Mouse (Mus musculus) gastrocnemius, postnatal 36 days (tissue): ENCODE data around the gene Ccl25. TPM values are rescaled to one million over a fixed set of nuclear protein-coding genes. Genes with fewer than 3 reads are reported as not detected.
"Not testable (repeated sequence)": the region's sequence is repeated elsewhere in the genome, so short reads cannot be mapped to it uniquely, and the experiment has no call there.

Experiments used
- DNase-seq, 2 experiments: peaks; one replicate each; pipeline ENCODE4 v3.0.0; 2022
- intact Hi-C: fragments of 180-260 bp; cut with DNase I; formaldehyde crosslinking; loops from one replicate; pipeline ENCODE4 v1.15.1; 2025
- total RNA-seq, 2 experiments: library from RNA; stranded (reverse); gene quantifications; 2 replicates each; pipeline ENCODE4 v1.2.3; 2021

The Ccl25 gene
- total RNA-seq, 2 experiments from 2014 or later: 16.0 to 16.6 TPM

DNA sequence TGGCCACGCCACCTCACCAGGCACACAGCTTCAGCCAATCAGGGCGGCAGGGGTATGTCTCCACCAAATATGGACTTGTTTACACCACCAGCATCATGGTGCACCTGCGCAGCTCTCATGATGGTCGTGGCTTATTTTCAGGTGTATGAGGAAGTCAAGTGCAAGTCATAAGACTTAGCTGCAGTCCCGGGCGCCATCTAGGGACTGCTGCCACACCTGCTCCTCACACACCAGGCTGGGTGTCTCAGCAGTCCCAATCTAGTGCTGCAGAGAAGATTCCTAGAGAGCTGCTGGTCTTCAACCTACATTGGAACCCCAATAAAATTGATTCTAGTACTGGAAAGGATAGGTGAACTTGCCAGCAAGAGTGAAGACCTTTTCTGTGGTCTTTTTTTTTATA is 83.4 kb downstream of the Ccl25 start:
- intact Hi-C loops, DNase-seq: not testable (repeated sequence)

Other genes starting within 250 kb of the Ccl25 start
- gene Cd209f, start 219.4 kb upstream of the Ccl25 start, total RNA-seq: under 1 TPM; 0.48 to 0.49 TPM
- under 1 TPM in 1 of 2 experiments, not detected in 1; 0.33 TPM for gene Cd209g, start 191.1 kb upstream of the Ccl25 start, total RNA-seq
- 10 to 100 TPM; 12.1 to 12.3 TPM for gene Evi5l, start 158.6 kb upstream of the Ccl25 start, total RNA-seq
- gene Prr36, start 107.8 kb upstream of the Ccl25 start, total RNA-seq: not detected
- gene Lrrc8e, start 98.4 kb upstream of the Ccl25 start, total RNA-seq: under 1 TPM in 1 of 2 experiments, not detected in 1; 0.07 TPM
- 10 to 100 TPM; 75.8 to 82.8 TPM for gene Map2k7, start 86.5 kb upstream of the Ccl25 start, total RNA-seq
- gene Gm49320, start 86.3 kb upstream of the Ccl25 start, total RNA-seq: under 1 TPM in 1 of 2 experiments, not detected in 1; 0.20 TPM
- gene Tgfbr3l, start 77.0 kb upstream of the Ccl25 start, total RNA-seq: 1 to 10 TPM; 2.5 to 3.0 TPM
- 10 to 100 TPM; 11.0 to 12.0 TPM for gene Snapc2, start 72.1 kb upstream of the Ccl25 start, total RNA-seq
- gene Ctxn1, start 65.9 kb upstream of the Ccl25 start, total RNA-seq: under 1 TPM; 0.42 to 0.71 TPM
- 10 to 100 TPM; 71.3 to 74.9 TPM for gene Timm44, start 49.3 kb upstream of the Ccl25 start, total RNA-seq
- gene Elavl1, start 203 bp downstream of the Ccl25 start, total RNA-seq: 10 to 100 TPM; 39.5 to 39.7 TPM
- gene Cers4, start 167.8 kb downstream of the Ccl25 start, total RNA-seq: 1 to 10 TPM; 3.1 to 5.1 TPM